Mouse (Mus musculus): Measurements from ENCODE around the gene Bcas1. TPM values are rescaled to one million over a fixed set of nuclear protein-coding genes. Genes with fewer than 3 reads are reported as not detected.
A peak's percentile ranks its signal among the peaks of the same experiment; 100 is the strongest.

Bcas1 gene
- polyA plus RNA-seq, 1 experiment: not detected

- H3K4me1 ChIP-seq (ENCODE audit: control insufficient read depth, insufficient read depth, low read length): peaks cover 6% of the 10 kb centered on the region
- H3K27ac ChIP-seq (ENCODE audit: insufficient read depth, low read length): peak overlapping the region; percentile 97
- no peak for TF ChIP-seq POLR2A (IDR thresholded peaks at IDR 0.05; ENCODE audit: low read depth, low read length)
- TF ChIP-seq CTCF (IDR thresholded peaks at IDR 0.05; ENCODE audit: borderline replicate concordance, insufficient read depth, low read length): no peak
- H3K4me3 ChIP-seq (ENCODE audit: insufficient read depth, low read length): no peak overlapping the region
Measured at GRCm38 (mm10) chr2:170321579-170321978, 106.1 kb downstream of the Bcas1 start.

DNA sequence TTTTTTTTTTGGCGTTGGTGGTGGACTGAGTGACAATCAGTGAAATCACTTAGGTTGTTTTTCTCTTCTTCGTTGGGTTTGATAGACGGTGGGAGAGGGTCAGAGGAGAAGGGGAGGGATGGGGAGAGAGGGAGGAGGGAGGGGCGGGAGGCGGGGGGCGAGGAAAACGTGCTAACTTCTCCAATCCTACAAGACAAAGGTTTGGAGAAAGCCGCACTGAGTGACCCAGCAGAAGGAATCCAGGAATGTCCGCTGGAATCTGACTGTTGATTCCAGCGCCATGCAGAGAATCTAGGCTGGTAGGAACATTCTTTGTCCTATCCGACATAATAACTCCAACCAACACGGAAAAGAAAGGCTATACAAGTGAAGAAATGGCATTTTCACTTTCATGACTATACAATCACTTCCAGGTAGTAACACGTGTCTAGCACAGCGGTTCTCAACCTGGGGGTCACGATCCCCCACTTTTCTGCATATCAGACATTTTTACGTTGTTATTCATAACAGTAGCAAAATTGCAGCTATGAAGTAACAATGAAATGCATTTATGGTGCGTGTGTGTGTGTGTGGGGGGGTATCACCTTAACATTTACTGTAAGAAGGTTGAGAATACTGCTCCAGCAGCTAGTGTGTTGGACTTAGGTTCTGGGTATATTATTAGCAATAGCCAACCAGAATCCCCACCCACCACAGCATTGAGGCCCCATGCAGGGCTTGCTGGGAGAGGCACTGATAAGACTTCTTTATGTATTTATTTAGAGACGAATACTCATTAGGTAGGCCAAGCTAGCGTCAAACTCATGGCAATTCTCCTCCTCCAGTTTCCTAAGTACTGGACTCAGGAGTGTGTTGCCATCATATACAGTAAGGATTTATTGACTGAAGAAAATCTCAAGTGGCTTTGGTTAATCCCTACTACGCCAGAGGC, 107.8 kb downstream of the Bcas1 start:
- H3K4me3 ChIP-seq (ENCODE audit: insufficient read depth, low read length): peak overlapping the region; percentile 14; the same call in 1 of the 2 replicates
- peaks cover 6% of the 10 kb centered on the region for H3K4me1 ChIP-seq (ENCODE audit: control insufficient read depth, insufficient read depth, low read length)
- H3K27ac ChIP-seq (ENCODE audit: insufficient read depth, low read length): peak overlapping the region; percentile 74
- TF ChIP-seq POLR2A (IDR thresholded peaks at IDR 0.05; ENCODE audit: low read depth, low read length): no peak; the same call in 1 of the 2 replicates
- TF ChIP-seq CTCF (IDR thresholded peaks at IDR 0.05; ENCODE audit: borderline replicate concordance, insufficient read depth, low read length): no peak

DNA sequence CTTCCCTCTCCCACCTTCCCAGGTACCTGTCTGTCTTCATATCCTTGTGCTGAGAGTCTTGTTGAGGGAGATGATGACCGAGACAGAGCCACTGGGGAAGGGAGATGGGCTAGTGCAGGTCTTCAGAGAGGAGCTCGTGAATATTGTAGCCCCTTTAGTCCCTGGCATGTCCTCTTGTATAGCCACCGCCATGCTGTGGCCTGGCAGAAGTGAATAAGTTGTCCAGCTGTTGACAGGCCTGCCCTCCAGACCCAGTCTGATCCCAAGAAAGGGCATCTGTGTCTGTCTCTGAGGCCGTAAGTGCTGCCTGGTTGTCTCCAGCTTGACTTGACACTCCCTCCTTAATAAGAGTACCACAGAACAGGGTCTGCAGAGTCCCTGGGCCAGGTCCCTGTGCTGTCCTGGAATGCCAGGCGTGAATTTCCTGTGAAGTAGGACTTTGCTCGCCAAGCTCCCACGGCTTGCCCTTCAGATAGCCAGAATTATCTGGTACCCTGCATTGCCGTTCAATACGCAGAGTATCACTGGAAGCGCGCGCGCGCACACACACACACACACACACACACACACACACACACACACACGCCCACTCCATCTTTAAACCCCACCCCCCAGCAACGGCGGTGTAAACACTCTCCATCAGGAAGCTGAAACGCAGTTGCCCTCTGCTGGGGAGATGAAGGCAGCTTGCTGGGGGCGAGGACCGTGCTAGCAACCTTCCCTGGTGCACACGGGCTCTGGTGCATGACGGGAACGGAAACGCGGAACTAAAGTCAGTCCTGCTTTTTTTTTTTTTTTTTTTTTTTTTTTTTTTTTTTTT, 108.7 kb downstream of the Bcas1 start:
- Histone ChIP-seq H3K27ac (ENCODE audit: insufficient read depth, low read length) (no peak overlapping the region), H3K4me3 (ENCODE audit: insufficient read depth, low read length) (peak overlapping the region; percentile 17; the same call in 1 of the 2 replicates), H3K4me1 (ENCODE audit: control insufficient read depth, insufficient read depth, low read length) (peaks cover 6% of the 10 kb centered on the region)
- TF ChIP-seq POLR2A (IDR thresholded peaks at IDR 0.05; ENCODE audit: low read depth, low read length) (peak; percentile 46), CTCF (IDR thresholded peaks at IDR 0.05; ENCODE audit: borderline replicate concordance, insufficient read depth, low read length) (peak; percentile 81; the same call in 1 of the 2 replicates)

GRCm38 (mm10) chr2:170316774-170317173, 110.9 kb downstream of the Bcas1 start:
- H3K4me3 ChIP-seq (ENCODE audit: insufficient read depth, low read length): no peak overlapping the region
- no peak overlapping the region for H3K27ac ChIP-seq (ENCODE audit: insufficient read depth, low read length)
- peaks cover 4% of the 10 kb centered on the region for H3K4me1 ChIP-seq (ENCODE audit: control insufficient read depth, insufficient read depth, low read length)
- TF ChIP-seq POLR2A (IDR thresholded peaks at IDR 0.05; ENCODE audit: low read depth, low read length) (no peak), CTCF (IDR thresholded peaks at IDR 0.05; ENCODE audit: borderline replicate concordance, insufficient read depth, low read length) (no peak)

DNA sequence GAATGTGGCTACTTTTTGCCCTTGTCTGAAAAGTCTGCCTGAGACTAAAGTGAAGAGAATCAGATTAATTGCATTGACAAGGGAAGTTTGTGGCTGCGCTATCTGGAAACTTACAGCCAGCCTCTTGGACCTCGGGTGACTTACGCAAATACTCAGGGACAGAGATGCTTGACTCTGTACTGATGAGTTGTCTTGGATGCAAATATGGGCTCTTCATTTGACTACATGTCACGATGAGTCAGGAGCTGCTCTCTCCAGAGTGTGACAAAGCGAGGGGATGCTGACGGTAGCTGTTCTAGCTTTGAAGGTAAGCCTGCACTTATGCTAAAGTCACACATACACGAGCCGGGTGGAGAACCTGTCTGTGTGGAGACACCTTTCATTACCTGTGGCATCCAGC, 111.3 kb downstream of the Bcas1 start:
- Histone ChIP-seq H3K4me1 (ENCODE audit: control insufficient read depth, insufficient read depth, low read length) (peaks cover 3% of the 10 kb centered on the region; the same call in 1 of the 2 replicates), H3K4me3 (ENCODE audit: insufficient read depth, low read length) (no peak overlapping the region), H3K27ac (ENCODE audit: insufficient read depth, low read length) (no peak overlapping the region)
- TF ChIP-seq POLR2A (IDR thresholded peaks at IDR 0.05; ENCODE audit: low read depth, low read length) (no peak), CTCF (IDR thresholded peaks at IDR 0.05; ENCODE audit: borderline replicate concordance, insufficient read depth, low read length) (no peak)

DNA sequence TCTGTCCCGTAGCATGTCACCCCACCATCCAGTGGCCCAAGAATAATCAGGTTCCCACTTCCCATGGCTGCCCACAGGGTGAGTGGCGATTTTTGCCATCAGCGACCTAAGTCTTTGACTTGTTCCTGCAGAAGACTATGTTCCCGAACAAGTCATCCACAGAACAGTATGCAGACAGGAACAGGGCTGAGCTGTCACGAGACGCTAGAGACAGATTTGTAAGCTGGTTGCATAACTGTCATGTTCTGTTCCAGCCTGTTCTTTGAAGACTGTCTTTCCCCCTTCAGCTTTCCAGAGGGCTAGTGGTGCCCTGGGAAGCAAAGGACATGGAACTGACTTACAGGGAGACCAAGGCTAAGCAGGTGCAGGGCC, 116.7 kb downstream of the Bcas1 start:
- TF ChIP-seq CTCF (IDR thresholded peaks at IDR 0.05; ENCODE audit: borderline replicate concordance, insufficient read depth, low read length) (no peak), POLR2A (IDR thresholded peaks at IDR 0.05; ENCODE audit: low read depth, low read length) (no peak)
- H3K27ac ChIP-seq (ENCODE audit: insufficient read depth, low read length): no peak overlapping the region
- no peak overlapping the region for H3K4me3 ChIP-seq (ENCODE audit: insufficient read depth, low read length)
- H3K4me1 ChIP-seq (ENCODE audit: control insufficient read depth, insufficient read depth, low read length): peaks cover 4% of the 10 kb centered on the region; the same call in 1 of the 2 replicates

DNA sequence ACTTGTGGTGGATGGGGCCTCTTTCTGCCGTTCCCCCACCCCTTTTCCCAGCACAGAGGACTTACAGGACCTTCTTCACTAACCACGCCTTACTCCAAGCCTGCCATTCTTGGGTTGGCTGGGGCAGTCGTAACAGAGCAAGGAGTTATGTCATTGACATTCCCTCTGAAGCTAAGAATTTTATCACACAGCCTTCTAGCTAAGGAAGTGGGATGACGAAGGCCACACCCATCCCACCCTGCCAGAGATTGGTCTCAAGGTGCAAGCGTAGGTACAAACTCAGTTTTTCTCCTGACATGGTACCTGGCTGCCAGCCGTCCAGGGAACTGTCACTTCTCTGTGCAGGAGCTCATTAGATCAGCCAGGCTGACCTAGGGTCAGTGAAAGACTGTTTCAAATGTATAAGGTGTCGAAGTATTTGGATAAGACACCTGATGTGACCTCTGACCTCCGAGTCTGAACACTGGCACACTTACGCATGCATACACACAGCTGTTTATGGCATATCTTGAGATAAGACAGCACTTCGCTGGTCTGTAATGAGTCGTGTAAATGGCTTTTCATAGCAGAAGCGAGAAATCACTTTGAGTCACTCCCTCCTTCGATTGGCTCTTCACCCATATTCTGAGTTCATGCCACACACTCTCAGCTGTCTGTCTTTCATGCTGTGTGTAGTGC, 117.2 kb downstream of the Bcas1 start:
- peaks cover 4% of the 10 kb centered on the region; the same call in 1 of the 2 replicates for H3K4me1 ChIP-seq (ENCODE audit: control insufficient read depth, insufficient read depth, low read length)
- no peak overlapping the region for H3K4me3 ChIP-seq (ENCODE audit: insufficient read depth, low read length)
- no peak overlapping the region for H3K27ac ChIP-seq (ENCODE audit: insufficient read depth, low read length)
- TF ChIP-seq CTCF (IDR thresholded peaks at IDR 0.05; ENCODE audit: borderline replicate concordance, insufficient read depth, low read length) (no peak), POLR2A (IDR thresholded peaks at IDR 0.05; ENCODE audit: low read depth, low read length) (no peak)

- H3K4me3 ChIP-seq (ENCODE audit: insufficient read depth, low read length): no peak overlapping the region
- H3K4me1 ChIP-seq (ENCODE audit: control insufficient read depth, insufficient read depth, low read length): peaks cover 4% of the 10 kb centered on the region; the same call in 1 of the 2 replicates
- no peak for TF ChIP-seq CTCF (IDR thresholded peaks at IDR 0.05; ENCODE audit: borderline replicate concordance, insufficient read depth, low read length)
- no peak for TF ChIP-seq POLR2A (IDR thresholded peaks at IDR 0.05; ENCODE audit: low read depth, low read length)
- no peak overlapping the region for H3K27ac ChIP-seq (ENCODE audit: insufficient read depth, low read length)
Measured at GRCm38 (mm10) chr2:170308966-170309365, 118.7 kb downstream of the Bcas1 start.
